Mouse (Mus musculus): Measurements from ENCODE around the gene Kif22. TPM values are rescaled to one million over a fixed set of nuclear protein-coding genes. Genes with fewer than 3 reads are reported as not detected.

Gene Kif22
- polyA plus RNA-seq, 1 experiment from 2014 or later: 152 TPM

GRCm38 (mm10) chr7:127026161-127026600, 16.1 kb downstream of the Kif22 start:
- Histone ChIP-seq H3K4me3 (ENCODE audit: low read depth, low read length) (peak overlapping the region; percentile 99), H3K9ac (ENCODE audit: low read depth, low read length) (peak overlapping the region; percentile 100), H3K36me3 (ENCODE audit: control insufficient read depth, insufficient read depth, low read length) (peaks cover 48% of the 10 kb centered on the region), H3K9me3 (ENCODE audit: control insufficient read depth, low read length) (no peaks in the 10 kb centered on the region), H3K4me1 (replicated peaks; ENCODE audit: control insufficient read depth, insufficient read depth, low read length) (peaks cover 47% of the 10 kb centered on the region), H3K4me2 (peak overlapping the region; percentile 99), H3K27ac (ENCODE audit: low read depth, low read length) (peak overlapping the region; percentile 100), H3K27me3 (replicated peaks; ENCODE audit: control insufficient read depth, insufficient read depth, low read length) (no peaks in the 10 kb centered on the region)
- DNase-seq (ENCODE audit: low spot score): peak; percentile 85
- under 1% methylated on average over 32 of the region's 48 CpGs for WGBS
- ATAC-seq (replicated peaks; ENCODE audit: low FRiP score): peak; percentile 46

- Histone ChIP-seq H3K4me2 (peak overlapping the region; percentile 99), H3K9me3 (ENCODE audit: control insufficient read depth, low read length) (no peaks in the 10 kb centered on the region), H3K9ac (ENCODE audit: low read depth, low read length) (peak overlapping the region; percentile 100), H3K4me3 (ENCODE audit: low read depth, low read length) (peak overlapping the region; percentile 99), H3K27ac (ENCODE audit: low read depth, low read length) (peak overlapping the region; percentile 100), H3K27me3 (replicated peaks; ENCODE audit: control insufficient read depth, insufficient read depth, low read length) (no peaks in the 10 kb centered on the region), H3K36me3 (ENCODE audit: control insufficient read depth, insufficient read depth, low read length) (peaks cover 43% of the 10 kb centered on the region), H3K4me1 (replicated peaks; ENCODE audit: control insufficient read depth, insufficient read depth, low read length) (peaks cover 48% of the 10 kb centered on the region)
- DNase-seq (ENCODE audit: low spot score) (no peak), ATAC-seq (replicated peaks; ENCODE audit: low FRiP score) (no peak)
- under 1% methylated on average over 65 of the region's 65 CpGs for WGBS
These were observed 16.6 kb downstream of the Kif22 start for GRCm38 (mm10) chr7:127025556-127026160.

GRCm38 (mm10) chr7:127024755-127025555, 17.3 kb downstream of the Kif22 start:
- ATAC-seq (replicated peaks; ENCODE audit: low FRiP score) (peak; percentile 42), DNase-seq (ENCODE audit: low spot score) (peak; percentile 80)
- under 1% methylated on average over 30 of the region's 30 CpGs for WGBS
- peaks cover 54% of the 10 kb centered on the region for H3K4me1 ChIP-seq (replicated peaks; ENCODE audit: control insufficient read depth, insufficient read depth, low read length)
- H3K9ac ChIP-seq (ENCODE audit: low read depth, low read length): peak overlapping the region; percentile 100
- peaks cover 43% of the 10 kb centered on the region for H3K36me3 ChIP-seq (ENCODE audit: control insufficient read depth, insufficient read depth, low read length)
- H3K4me2 ChIP-seq: peak overlapping the region; percentile 99
- H3K9me3 ChIP-seq (ENCODE audit: control insufficient read depth, low read length): no peaks in the 10 kb centered on the region
- H3K27ac ChIP-seq (ENCODE audit: low read depth, low read length): peak overlapping the region; percentile 100
- no peaks in the 10 kb centered on the region for H3K27me3 ChIP-seq (replicated peaks; ENCODE audit: control insufficient read depth, insufficient read depth, low read length)
- H3K4me3 ChIP-seq (ENCODE audit: low read depth, low read length): peak overlapping the region; percentile 99

- H3K36me3 ChIP-seq (ENCODE audit: control insufficient read depth, insufficient read depth, low read length): peaks cover 39% of the 10 kb centered on the region
- H3K9me3 ChIP-seq (ENCODE audit: control insufficient read depth, low read length): no peaks in the 10 kb centered on the region
- no peak for ATAC-seq (replicated peaks; ENCODE audit: low FRiP score)
- H3K9ac ChIP-seq (ENCODE audit: low read depth, low read length): peak overlapping the region; percentile 100
- peak overlapping the region; percentile 100 for H3K27ac ChIP-seq (ENCODE audit: low read depth, low read length)
- no peak for DNase-seq (ENCODE audit: low spot score)
- peak overlapping the region; percentile 99 for H3K4me2 ChIP-seq
- no peaks in the 10 kb centered on the region for H3K27me3 ChIP-seq (replicated peaks; ENCODE audit: control insufficient read depth, insufficient read depth, low read length)
- WGBS: 25% methylated on average over 19 of the region's 19 CpGs
- H3K4me1 ChIP-seq (replicated peaks; ENCODE audit: control insufficient read depth, insufficient read depth, low read length): peaks cover 60% of the 10 kb centered on the region
- peak overlapping the region; percentile 99 for H3K4me3 ChIP-seq (ENCODE audit: low read depth, low read length)
These were observed 18.2 kb downstream of the Kif22 start for GRCm38 (mm10) chr7:127023896-127024690.

- Histone ChIP-seq H3K27ac (ENCODE audit: low read depth, low read length) (peak overlapping the region; percentile 38), H3K4me2 (peak overlapping the region; percentile 99), H3K4me1 (replicated peaks; ENCODE audit: control insufficient read depth, insufficient read depth, low read length) (peaks cover 59% of the 10 kb centered on the region), H3K36me3 (ENCODE audit: control insufficient read depth, insufficient read depth, low read length) (peaks cover 35% of the 10 kb centered on the region), H3K27me3 (replicated peaks; ENCODE audit: control insufficient read depth, insufficient read depth, low read length) (no peaks in the 10 kb centered on the region), H3K9me3 (ENCODE audit: control insufficient read depth, low read length) (no peaks in the 10 kb centered on the region), H3K4me3 (ENCODE audit: low read depth, low read length) (peak overlapping the region; percentile 99), H3K9ac (ENCODE audit: low read depth, low read length) (peak overlapping the region; percentile 100)
- WGBS: 83% methylated on average over 13 of the region's 13 CpGs
- no peak for DNase-seq (ENCODE audit: low spot score)
- no peak for ATAC-seq (replicated peaks; ENCODE audit: low FRiP score)
These were observed 19.0 kb downstream of the Kif22 start for GRCm38 (mm10) chr7:127023272-127023691.

GRCm38 (mm10) chr7:127022528-127023271, 19.6 kb downstream of the Kif22 start:
- Histone ChIP-seq H3K9ac (ENCODE audit: low read depth, low read length) (peak overlapping the region; percentile 100), H3K4me1 (replicated peaks; ENCODE audit: control insufficient read depth, insufficient read depth, low read length) (peaks cover 57% of the 10 kb centered on the region)

GRCm38 (mm10) chr7:127021563-127022527, 20.4 kb downstream of the Kif22 start:
- Histone ChIP-seq H3K4me1 (replicated peaks; ENCODE audit: control insufficient read depth, insufficient read depth, low read length) (peaks cover 57% of the 10 kb centered on the region), H3K9me3 (ENCODE audit: control insufficient read depth, low read length) (no peaks in the 10 kb centered on the region), H3K27ac (ENCODE audit: low read depth, low read length) (peak overlapping the region; percentile 64; the same call in 1 of the 2 replicates), H3K36me3 (ENCODE audit: control insufficient read depth, insufficient read depth, low read length) (peaks cover 31% of the 10 kb centered on the region), H3K9ac (ENCODE audit: low read depth, low read length) (peak overlapping the region; percentile 59), H3K27me3 (replicated peaks; ENCODE audit: control insufficient read depth, insufficient read depth, low read length) (no peaks in the 10 kb centered on the region), H3K4me2 (peak overlapping the region; percentile 99), H3K4me3 (ENCODE audit: low read depth, low read length) (peak overlapping the region; percentile 45)
- DNase-seq (ENCODE audit: low spot score): no peak
- no peak for ATAC-seq (replicated peaks; ENCODE audit: low FRiP score)
- WGBS: 45% methylated on average over 5 of the region's 5 CpGs

More at GRCm38 (mm10) chr7:127022528-127023271, 19.6 kb downstream of the Kif22 start:
- Histone ChIP-seq H3K4me3 (ENCODE audit: low read depth, low read length) (peak overlapping the region; percentile 99), H3K27me3 (replicated peaks; ENCODE audit: control insufficient read depth, insufficient read depth, low read length) (no peaks in the 10 kb centered on the region), H3K27ac (ENCODE audit: low read depth, low read length) (peak overlapping the region; percentile 16; the same call in 1 of the 2 replicates), H3K4me2 (peak overlapping the region; percentile 99), H3K36me3 (ENCODE audit: control insufficient read depth, insufficient read depth, low read length) (peaks cover 32% of the 10 kb centered on the region), H3K9me3 (ENCODE audit: control insufficient read depth, low read length) (no peaks in the 10 kb centered on the region)
- ATAC-seq (replicated peaks; ENCODE audit: low FRiP score) (no peak), DNase-seq (ENCODE audit: low spot score) (no peak)
- 89% methylated on average over 7 of the region's 7 CpGs for WGBS

Measured in liver, embryonic 11.5 days (tissue).